Mouse (Mus musculus) lung, adult 2 months (tissue): ENCODE data around the gene Sez6.

Experiments
- CTCF ChIP-seq: fragments of 200-500 bp; IDR thresholded peaks from 2 replicates; pipeline ENCODE4 v1.5.1; 2011; ENCODE audit warnings: mild to moderate bottlenecking, low read length, control low read depth; ENCODE audit not compliant: insufficient read depth
- POLR2A ChIP-seq: fragments of 200-500 bp; IDR thresholded peaks from 2 replicates; pipeline ENCODE4 v1.6.1; 2011; ENCODE audit warnings: low read depth, mild to moderate bottlenecking, control low read depth, low read length, borderline replicate concordance; ENCODE audit errors: extremely low read depth

- TF ChIP-seq POLR2A (no peak), CTCF (no peak)
These were observed at the start of gene Sez6 for GRCm38 (mm10) chr11:77930751-77931540.
